Mouse (Mus musculus): ENCODE data around the gene Plekhj1.
"Not testable (repeated sequence)": the region's sequence is repeated elsewhere in the genome, so short reads cannot be mapped to it uniquely, and the experiment has no call there.

Gene Plekhj1

DNA sequence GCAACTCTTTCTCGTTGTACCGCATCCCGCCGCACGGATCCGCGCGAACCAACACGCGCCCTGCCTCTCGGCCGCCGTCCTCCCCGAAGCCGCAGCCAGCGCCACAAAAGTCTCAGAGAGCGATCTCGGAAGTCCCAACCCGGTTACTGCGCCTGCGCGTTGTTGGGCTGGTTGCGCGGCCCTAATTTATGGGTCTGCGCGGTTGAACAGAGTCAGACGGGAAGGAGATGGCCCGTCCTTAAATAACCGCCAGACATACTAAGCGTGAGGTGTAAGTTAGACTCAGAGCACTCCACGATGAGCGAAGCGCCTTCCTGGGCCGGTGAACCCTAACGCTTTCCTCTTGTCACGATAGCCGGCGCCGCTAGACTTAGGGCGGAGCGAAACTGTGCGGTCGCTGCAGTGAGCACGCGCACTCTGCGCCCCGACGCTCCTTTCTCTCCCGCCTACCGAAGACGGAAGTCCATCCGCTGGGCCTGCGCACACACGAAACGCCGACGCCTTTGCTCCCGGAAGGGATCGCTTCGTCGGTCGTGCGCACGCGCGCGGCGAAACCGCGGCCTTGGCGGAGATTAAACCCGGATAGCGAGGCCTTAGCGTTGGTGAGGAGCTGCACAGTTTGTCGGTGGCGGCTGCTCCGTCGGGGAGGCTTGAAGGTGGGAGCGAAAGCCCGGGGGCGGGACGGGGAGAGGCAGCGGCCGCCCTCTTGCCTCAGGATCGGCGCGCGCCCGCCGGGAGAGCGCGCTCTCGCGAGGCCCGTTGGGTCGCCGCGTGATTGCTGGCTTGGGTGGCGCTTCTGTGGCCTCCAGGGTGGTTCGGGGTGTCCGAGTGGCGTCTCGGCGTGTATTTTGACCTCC, at the start of gene Plekhj1, which contains the start of gene Sf3a2:
Gene Plekhj1, minus strand, starts transcription at position 477 of the 857 bp plus-strand sequence.
Gene Sf3a2, plus strand, starts transcription at position 49 of the 857 bp plus-strand sequence.
- DNase-seq (ENCODE audit: low read depth): peak; percentile 99

DNA sequence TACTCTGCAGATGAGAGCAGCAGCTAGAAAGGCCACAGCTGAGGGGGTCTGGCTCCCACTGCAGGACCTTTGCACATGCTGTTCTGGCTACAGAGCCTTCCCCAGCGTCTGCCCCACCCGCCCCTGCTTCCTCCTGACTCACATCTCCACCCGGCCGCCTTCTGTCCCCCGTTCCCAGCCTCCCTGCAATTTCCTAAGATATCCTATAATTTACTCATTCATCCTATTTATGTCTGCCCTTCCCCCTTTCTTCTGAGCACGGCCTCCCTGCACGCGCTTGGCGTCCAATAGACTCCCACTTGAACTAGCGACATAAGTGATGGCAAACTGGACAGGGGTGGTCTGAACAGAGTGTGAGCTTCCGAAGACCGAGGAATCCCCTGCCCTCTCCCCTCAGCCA, 47.3 kb upstream of the Plekhj1 start:
- no peak for DNase-seq (ENCODE audit: low read depth)

DNA sequence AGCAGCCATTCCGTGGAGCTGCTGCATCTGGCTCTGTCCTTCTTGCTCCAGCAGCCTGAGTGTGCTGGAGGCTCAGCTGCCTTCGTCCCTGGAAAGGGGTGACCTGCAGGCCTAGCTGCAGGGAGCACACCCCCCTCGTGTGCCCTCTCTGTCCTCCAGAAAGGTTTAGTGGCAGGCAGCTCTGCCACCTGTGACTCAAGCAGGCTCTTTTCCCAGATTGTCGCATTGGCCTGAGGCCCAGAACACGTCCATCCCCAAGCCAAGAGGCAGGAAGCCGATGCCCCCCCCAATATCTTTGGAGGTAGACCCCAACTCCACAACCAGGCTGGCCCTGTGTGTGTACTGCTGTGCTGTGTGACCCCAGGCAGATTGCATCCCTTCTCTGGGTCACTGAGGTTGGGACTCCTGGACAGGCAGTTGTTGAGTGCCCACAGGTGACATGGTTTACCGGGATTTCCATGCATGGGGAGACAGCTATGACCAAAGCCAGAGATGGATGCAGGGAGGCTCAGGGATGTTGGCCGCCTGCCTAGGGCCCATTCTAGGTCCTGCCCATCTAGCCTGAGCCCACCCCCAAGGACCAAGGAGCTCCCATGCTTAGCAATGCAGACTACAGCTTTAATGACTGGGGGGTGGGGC, 46.7 kb upstream of the Plekhj1 start:
- no peak for DNase-seq (ENCODE audit: low read depth)

DNA sequence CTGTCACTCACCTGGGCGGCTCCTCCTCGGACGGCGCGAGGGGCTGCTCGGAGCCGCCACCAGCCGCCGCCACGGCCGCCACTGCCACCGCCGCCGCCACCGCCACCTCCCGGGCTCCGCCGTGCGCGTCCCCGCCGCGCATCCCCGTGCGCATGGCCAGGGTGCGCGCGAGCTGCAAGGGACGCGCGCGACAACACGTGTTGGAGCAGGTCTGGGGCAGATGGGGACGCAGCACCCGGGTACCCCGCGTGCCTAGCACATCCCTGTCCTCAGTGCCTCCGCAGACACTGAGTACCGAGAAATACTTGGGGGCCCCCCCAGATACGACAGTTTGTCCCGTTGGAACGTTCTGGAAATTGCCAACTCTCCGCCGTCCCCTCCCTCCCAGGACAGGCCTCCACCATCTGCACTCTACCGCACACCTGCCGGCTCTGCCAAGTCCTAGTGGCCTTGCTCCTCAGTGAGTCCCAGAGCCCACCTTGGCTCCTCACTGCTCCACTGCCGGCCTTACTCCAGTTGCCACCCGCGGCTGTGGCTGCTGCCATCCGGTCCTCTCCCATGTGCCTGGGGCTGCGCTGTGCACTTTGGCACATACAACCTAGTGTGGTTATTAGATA, 45.6 kb upstream of the Plekhj1 start, which contains the start of gene Lingo3:
Gene Lingo3, minus strand, starts transcription at position 109 of the 617 bp plus-strand sequence.
- no peak for DNase-seq (ENCODE audit: low read depth)

DNA sequence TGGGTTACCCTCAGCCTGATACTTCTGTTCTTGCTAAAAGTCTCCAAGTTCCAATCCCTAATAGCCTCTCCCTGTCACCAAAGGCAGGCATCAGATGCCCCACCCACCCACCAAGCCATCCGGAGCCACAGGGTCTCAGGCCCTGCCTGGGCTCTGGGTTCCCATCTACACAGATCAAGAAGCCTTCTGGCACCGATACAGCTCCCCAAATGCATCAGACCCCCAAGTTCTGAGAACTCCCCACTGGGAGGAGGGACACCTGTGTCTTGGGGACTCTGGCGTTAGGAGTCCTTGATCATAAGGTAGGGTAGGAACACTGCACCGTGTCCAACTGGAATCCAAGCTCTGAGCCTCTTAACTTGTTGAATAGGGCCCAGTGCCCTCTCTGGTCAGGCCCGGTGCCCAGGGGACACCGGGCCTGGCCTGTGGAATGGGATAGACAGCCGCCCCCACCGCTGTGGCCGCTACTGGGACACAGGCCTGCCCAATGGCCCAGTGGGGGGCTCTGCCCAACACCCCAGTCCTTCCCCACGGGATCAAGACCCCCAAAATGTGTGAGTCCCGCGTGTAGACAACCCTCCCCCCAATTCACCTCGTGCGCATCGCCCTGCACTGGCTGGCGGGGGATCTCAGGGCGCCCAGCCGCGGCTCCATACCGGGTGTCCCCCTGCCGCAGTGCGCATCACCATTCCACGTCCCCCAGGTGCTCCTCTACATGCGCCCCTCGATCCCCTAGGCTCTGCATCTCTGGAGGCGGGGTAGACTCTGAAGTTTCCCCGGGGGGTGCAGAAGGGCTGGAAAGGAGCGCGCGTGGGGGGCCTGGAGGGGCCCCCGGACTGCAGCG, 44.9 kb upstream of the Plekhj1 start:
- DNase-seq (ENCODE audit: low read depth): no peak

DNA sequence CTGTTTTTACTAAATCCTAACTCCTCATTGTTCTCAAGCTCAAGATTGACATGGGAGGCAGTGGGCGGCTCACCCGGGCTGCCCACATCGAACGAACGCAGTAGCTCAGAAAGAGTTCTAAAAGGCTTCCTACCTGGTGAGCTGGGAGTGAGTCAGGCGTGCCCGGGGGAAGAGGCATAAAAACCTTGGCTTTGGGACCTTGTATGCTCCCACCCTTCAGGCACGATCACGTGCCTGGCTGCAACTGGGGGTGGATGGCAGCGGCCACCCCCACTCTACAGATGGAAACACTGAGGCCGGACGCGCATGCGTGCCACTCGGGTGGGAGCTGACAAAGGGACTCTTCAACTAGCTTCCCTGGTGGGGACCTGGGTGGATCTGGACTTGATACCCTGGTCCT, 43.9 kb upstream of the Plekhj1 start:
- no peak for DNase-seq (ENCODE audit: low read depth)

DNA sequence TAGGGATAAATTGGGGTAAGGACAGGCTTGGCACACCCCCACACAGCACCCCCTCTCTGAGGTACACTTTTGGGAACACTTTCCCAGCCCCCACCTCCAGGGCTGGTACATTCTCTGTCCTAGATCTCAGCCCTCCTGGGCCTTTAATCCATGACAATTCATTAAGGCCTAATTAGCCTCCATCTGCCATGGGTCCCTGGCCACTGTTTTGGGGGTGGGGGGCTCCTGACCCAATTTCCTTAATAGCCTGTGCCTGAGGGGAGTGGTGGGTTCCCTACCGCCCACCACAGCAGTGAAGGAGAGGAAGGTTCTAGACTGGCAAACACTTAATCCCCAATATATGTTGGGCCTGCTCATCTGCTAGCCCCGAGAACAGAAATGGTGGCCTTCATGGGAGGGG, 43.3 kb upstream of the Plekhj1 start:
- DNase-seq (ENCODE audit: low read depth): no peak

DNA sequence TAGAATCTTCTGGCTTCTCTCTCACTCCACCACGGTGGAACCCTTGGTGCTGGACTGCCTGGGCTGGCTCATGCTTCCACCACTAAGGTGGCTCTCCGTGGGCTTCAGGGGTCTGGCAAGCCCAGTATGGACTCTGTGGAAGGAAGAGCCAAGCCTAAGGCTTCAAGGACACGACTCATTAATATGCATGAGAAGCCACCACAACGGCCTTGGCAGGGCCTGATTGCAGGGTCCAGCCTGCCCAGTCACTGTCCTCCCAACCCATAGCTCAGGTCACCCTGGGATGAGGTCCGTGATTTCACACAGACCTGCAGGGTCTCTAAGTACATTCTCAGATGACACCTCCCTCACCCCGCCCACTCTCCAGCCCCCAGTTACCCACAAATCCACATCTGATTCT, 41.4 kb upstream of the Plekhj1 start:
- DNase-seq (ENCODE audit: low read depth): no peak

DNA sequence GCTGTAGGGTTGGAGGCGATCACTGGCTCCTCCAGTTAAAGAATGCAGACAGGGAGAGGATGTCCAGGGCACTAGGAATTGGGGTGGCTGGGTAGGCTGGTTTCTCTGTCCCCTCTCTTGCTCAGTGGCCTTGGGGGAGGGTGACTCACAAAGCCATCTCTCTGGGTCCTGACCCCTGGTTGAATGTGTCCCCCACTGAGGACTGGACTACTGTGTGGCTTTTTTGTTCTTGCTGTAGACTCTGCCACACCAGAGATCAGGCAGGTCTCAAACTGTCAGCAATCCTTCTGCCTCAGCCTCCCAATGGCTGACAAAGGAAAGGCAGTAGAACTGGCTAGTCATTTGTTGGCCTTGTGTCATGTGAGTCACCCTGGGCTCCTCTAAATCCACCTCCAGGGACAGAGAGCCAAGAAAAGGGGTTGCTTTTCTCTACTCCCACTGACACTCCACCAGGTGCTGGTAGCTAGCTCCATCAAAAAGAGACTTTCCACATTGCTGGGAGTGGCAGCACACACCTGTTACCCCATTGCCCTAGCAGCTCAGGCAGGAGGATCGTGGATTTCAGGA, 40.0 kb upstream of the Plekhj1 start:
- no peak for DNase-seq (ENCODE audit: low read depth)

DNA sequence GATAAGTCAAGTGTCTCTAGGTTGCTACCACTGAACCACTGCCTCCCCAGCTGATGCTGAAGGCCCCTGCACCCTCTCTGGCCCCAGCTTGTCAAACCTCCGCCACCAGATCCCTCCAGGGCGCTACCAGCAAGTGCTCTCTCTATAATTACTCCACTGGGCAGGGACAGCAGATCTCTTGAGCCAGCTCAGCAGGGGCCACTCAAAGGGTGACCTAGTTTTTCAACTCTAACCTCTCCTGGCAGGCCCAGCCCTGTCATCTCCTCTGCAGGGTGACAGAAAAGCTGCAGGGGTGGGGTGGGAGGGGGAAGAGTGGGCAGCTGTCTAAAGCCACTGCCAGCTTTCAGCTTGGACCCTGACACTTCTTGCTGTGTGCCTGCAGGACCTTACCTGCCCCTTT, 39.4 kb upstream of the Plekhj1 start:
- no peak for DNase-seq (ENCODE audit: low read depth)

DNA sequence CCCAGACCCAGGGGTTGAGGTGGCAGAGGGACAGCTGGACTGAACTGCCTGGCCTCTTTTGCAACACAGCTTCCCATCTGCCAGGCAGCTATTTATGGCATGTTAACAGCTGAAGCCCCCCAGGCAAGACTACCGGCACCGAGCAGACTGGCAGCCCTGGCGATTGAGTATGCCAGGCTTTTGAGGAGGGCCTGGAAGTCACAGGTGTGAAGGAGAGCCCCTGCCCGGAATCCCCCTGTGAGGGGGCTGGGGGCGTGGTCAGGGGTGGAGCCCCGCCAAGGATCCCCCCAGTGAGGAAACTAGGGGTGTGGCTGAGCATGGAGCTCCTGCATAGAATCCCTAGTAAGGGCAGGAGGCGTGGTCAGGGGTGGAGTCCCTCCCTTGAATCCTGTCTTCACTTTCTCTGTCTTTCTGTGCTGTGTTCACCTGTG, 38.5 kb upstream of the Plekhj1 start:
- no peak for DNase-seq (ENCODE audit: low read depth)

DNA sequence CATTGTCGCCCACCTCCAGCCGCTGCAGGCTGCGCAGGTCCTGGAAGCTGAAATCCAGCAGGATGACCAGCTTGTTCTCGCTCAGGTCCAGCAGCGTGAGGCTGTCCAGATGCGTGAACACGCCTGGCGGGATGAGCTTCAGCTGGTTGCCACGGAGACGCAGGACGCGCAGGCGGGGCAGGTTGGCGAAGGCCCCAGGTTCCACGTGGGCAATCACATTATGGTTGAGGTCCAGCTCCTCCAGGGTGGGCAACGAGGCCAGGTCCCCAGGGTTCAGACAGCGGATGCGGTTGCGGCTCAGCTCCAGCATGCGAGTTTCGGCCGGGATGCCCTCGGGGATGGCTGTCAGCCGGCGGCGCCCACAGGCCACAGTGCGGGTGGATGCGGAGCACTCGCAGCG, 37.2 kb upstream of the Plekhj1 start:
- DNase-seq (ENCODE audit: low read depth): no peak

DNA sequence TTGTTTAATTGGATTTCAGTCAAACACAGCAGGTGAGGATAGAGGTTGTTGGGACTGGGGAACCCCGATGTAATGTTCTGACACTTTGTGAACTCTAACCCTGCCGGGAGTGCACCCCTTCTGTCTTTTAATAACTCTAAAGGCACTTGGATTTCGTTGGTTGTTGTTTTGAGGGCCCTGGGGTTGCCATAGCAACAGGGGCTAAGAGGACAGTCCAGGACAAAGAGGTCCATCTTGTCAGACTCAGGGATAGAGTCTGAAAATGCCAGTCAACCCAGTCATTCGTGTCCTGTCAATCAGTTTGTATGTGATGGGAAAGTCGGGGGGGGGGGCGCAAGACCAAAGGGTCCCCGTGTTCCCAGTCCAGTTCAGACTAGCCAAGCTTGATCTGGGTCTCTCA, 34.4 kb upstream of the Plekhj1 start:
- DNase-seq (ENCODE audit: low read depth): no peak

DNA sequence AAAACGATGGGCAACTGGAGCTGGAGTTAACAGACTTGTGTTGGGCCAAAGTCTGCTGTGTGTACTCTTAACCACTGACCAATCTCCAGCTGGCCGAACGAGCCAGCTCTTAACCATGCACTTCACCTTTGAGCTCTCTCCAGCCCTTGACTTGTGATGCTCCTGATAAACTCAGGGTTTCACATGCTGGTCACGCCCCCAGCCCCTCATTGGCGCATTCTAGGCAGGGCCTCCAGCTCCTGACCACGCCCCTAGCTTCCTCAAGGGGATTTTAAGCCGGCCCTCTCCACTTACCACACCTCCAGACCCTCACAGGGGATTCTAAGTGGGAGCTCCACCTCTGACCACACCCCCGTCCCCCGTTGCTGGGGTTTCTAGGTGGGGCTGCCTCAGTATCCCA, 32.7 kb upstream of the Plekhj1 start:
- peak; percentile 40 for DNase-seq (ENCODE audit: low read depth)

DNA sequence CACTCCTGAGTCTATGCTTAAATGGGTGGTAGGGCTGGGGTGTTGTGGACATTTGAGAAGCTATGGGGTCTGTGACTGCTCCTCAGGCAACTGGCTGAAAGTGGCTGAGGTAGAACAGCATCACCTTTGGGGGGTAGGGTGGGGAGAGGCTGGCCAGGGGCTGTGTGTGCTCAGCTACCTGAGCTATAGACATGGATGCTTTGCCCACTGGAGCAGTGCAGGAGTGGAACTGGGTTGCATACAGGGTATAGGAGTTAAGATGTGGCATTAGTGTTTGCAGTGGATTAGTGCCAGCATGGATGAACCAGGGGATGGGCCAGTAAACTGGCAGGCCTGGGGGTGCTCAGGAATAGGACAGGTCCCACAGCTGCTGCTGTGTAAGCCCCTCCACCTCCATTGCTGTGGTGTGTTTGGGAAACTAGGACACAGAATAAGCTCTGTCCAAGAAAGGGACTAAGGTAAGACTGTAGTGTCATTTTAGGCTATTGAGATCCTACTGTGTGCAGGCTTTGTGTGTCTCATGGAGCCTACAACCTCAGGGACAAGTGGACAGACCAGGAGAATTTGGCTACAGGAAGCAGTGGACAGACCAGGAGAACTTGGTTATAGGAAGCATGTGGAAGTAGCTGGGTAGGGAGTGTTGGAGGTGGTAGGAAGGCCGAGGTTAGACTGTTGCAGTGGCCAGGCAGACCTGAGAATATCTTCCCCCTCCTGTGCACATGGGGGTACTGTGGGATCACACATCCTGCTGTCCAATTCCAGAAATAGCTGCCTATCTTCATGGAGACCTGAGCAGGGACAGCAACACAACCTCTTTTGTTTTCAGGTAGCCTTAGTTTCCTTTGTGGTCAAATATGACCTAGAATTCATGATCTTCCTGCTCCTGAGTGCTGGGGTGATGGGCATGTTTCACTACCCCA, 31.2 kb upstream of the Plekhj1 start:
- no peak for DNase-seq (ENCODE audit: low read depth)

DNA sequence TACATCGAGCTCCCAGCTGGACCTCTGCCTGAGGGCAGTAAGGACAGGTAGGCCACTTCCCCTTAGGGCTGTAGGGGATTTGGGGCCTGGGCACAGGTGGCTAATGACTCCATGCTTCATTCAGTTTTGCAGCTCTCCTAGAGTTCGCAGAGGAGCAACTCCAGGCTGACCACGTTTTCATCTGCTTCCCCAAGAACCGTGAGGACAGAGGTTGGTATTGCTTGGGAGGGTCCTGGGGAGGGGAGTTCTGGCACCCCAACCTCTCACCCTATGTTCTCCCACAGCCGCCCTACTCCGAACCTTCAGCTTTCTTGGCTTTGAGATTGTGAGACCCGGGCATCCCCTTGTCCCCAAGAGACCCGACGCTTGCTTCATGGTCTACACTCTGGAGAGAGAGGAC, 30.2 kb upstream of the Plekhj1 start:
- DNase-seq (ENCODE audit: low read depth): not testable (repeated sequence)

DNA sequence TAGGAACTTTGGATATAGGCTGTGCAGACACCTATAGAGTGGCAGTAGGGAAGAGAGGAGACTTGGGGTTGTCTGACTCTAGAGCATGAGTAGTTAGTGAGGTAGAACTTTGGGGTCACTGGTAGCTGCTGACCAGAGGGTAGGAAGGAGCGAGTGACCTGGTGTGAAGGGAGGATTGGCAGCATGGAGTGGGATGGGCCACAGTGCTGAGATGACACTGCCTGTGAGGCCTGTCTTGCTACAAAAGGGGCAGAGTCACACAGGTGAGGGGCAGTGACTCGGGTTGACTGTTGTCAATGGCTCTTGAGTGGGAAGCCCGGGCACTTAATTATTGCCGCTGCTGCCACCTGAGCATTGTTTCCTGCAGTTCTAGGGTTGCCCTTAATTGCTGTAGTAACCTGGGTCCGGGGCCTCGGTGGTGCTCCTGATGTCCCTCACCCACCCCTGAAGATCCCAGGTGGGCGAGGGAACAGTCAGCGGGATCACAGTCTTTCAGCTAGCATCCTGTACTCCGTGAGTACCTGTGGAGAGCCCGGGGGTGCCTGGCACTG, 29.5 kb upstream of the Plekhj1 start:
- no peak for DNase-seq (ENCODE audit: low read depth)

DNA sequence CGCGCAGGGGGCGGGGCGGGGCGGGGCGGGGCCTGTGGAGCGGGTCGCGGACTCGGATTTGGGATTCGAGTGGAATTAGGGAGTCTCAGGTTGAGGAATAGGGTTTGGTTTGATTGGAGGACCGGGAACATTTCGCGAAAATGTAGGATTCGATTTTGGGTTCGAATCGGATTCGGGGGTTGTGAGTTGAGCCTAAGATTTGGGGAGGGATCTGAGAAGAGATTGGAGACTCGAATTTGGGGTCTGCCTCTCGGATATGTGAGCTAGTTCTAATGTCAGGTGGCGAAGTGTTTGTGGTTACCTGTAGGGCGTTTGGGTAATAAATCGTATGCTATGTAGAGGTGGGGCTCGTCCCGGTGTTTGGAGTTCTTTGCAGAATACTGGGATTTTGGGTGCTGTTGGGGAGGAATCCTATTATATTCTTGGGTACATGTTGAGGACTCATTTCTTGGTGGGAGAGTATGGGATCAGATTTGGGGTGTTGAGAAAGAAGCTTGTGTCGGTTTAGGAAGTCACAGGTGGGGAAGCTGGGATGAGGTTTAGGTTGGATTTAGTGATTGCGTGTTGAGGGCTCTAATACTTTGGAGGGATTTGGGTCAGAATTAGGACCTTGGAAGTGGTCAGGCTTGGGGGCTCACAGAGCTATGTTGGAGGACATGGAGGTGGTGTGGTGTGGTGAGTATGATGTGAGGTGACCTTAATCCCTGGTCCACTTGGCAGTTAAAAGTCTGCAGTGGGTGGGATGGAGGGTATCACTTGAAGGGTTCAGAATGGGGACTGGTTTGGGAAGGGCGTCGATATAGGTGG, 28.8 kb upstream of the Plekhj1 start:
- no peak for DNase-seq (ENCODE audit: low read depth)
